Mouse (Mus musculus) neural tube, embryonic 14.5 days (tissue): ENCODE data around the gene Kremen2. TPM values are rescaled to one million over a fixed set of nuclear protein-coding genes. Genes with fewer than 3 reads are reported as not detected.
A peak's percentile ranks its signal among the peaks of the same experiment; 100 is the strongest.
"Not testable (repeated sequence)": the region's sequence is repeated elsewhere in the genome, so short reads cannot be mapped to it uniquely, and the experiment has no call there.

Experiments used
- ATAC-seq: fragments of 200-750 bp; cut with Nextera tagmentation; 2 replicates; pipeline ENCODE4 v1.8.0; 2017; ENCODE audit warnings: low read depth, mild to moderate bottlenecking, moderate TSS enrichment, moderate library complexity
- H3K27ac ChIP-seq: fragments of 300-500 bp; sonication (generic); 2 replicates; pipeline ENCODE4 v1.5.1; 2014; ENCODE audit warnings: low read depth, mild to moderate bottlenecking, control low read depth, low read length, moderate library complexity, mixed read lengths
- H3K27me3 ChIP-seq: fragments of 300-500 bp; sonication (generic); 2 replicates; pipeline ENCODE4 v1.6.1; 2014; ENCODE audit warnings: low read length; ENCODE audit not compliant: control insufficient read depth, insufficient read depth
- H3K36me3 ChIP-seq: fragments of 300-500 bp; sonication (generic); 2 replicates; pipeline ENCODE4 v1.6.1; 2014; ENCODE audit warnings: low read length, mixed read lengths; ENCODE audit not compliant: control insufficient read depth, insufficient read depth
- H3K4me1 ChIP-seq: fragments of 300-500 bp; sonication (generic); 2 replicates; pipeline ENCODE4 v1.6.1; 2014; ENCODE audit warnings: low read length; ENCODE audit not compliant: control insufficient read depth, insufficient read depth
- H3K4me2 ChIP-seq: fragments of 300-500 bp; sonication (generic); 2 replicates; pipeline ENCODE4 v1.6.1; 2014; ENCODE audit warnings: mild to moderate bottlenecking, low read depth, low read length, control low read depth
- H3K4me3 ChIP-seq: fragments of 300-500 bp; sonication (generic); 2 replicates; pipeline ENCODE4 v1.5.1; 2014; ENCODE audit warnings: low read depth, low read length, control low read depth, mixed read lengths
- H3K9ac ChIP-seq: fragments of 300-500 bp; sonication (generic); replicated peaks from 2 replicates; pipeline ENCODE4 v1.6.1; 2014; ENCODE audit warnings: low read depth, mild to moderate bottlenecking, control low read depth, low read length, mixed read lengths
- H3K9me3 ChIP-seq: fragments of 300-500 bp; sonication (generic); 2 replicates; pipeline ENCODE4 v1.6.1; 2016; ENCODE audit warnings: low read length; ENCODE audit not compliant: control insufficient read depth
- WGBS: fragments of 180-500 bp; shearing (Covaris S2); extraction: QIAGEN DNeasy Blood & Tissue Kit; methylation state at CpG from one replicate; pipeline ENCODE4 v1.1.7; 2014; 5-methylcytosine and 5-hydroxymethylcytosine counted together
- polyA plus RNA-seq: library from polyadenylated mRNA; unstranded; fragments of >200 nt; fragmentation: Nextera tagmentation; extraction: Ambion mirVana; gene quantifications from 2 replicates; pipeline ENCODE4 v1.2.1, GENCODE M21; 2014

Kremen2 gene
- polyA plus RNA-seq, 1 experiment from 2014 or later, result 1.2 TPM

DNA sequence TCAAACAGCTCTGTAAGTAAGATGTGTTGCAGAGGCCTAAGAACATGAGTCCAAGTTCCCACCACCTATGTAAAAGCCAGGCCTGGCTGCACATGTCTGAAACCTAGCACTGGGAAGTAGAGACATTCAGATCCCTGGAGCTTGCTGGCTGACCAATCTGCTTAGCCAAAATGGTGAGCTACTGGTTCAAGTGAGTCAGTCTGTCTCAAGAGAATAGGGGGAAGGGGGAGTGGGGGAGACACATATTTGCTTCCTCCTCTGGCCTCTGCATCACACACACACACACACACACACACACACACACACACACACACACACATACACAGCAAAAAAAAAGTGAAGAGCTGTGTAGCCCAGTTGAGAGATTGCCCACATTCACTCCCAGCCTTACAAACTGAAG lies 37.7 kb upstream of the Kremen2 start:
- Histone ChIP-seq H3K27ac (no peak overlapping the region), H3K9me3 (no peaks in the 10 kb centered on the region), H3K4me3 (no peak overlapping the region), H3K9ac (no peak overlapping the region), H3K4me2 (no peak overlapping the region), H3K27me3 (no peaks in the 10 kb centered on the region), H3K4me1 (no peaks in the 10 kb centered on the region), H3K36me3 (no peaks in the 10 kb centered on the region)
- ATAC-seq, result no peak

DNA sequence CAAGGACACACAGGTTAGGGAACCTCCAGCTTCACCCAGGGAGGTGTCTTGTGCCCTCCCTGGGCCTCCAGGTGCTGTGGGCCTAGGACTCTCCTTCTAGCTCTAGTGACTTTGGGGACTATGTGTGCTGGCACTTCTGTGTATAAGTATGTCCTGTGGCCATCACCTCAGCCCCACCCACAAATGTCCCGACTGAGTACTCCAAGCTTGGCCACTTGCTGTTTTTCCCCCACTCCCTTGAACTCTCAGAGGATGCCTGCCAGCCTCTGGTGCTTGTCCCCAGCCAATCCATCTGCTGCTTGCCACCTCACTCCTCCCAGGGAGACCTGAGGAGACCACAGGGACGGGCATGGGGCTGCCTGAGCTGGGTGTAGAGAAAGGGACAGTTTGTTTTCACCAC lies 32.8 kb upstream of the Kremen2 start:
- ATAC-seq, result no peak
- WGBS, result 61% methylated on average over 2 of the region's 2 CpGs
- no peaks in the 10 kb centered on the region for H3K4me1 ChIP-seq

DNA sequence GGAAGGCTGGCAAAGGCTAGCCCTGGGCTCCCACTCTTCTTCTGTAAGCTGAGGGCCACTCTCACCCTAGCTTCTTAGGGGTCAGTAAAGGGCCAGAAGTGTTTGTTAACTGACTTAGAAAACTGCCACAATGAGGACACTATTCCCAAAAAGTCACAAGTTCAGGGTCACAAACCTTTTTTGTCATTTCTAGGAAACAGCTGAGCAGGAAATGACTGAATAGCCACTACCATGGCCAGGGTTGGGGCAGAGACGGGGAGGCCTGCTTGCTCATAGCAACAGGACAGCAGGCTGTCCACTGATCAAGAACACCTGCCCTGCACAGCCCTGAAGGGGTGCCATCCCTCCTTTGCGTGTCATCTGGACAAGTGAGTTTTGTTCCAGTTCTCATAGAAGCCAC lies 31.5 kb upstream of the Kremen2 start:
- no peaks in the 10 kb centered on the region for H3K4me1 ChIP-seq
- H3K27ac ChIP-seq, result no peak overlapping the region
- H3K4me3 ChIP-seq, result no peak overlapping the region
- H3K9ac ChIP-seq, result no peak overlapping the region
- H3K9me3 ChIP-seq, result no peaks in the 10 kb centered on the region
- no peaks in the 10 kb centered on the region for H3K36me3 ChIP-seq
- H3K4me2 ChIP-seq, result no peak overlapping the region
- no peak for ATAC-seq
- 91% methylated on average over 2 of the region's 2 CpGs for WGBS
- H3K27me3 ChIP-seq, result no peaks in the 10 kb centered on the region

More for the DNA sequence above, 32.8 kb upstream of the Kremen2 start:
- Histone ChIP-seq H3K36me3 (no peaks in the 10 kb centered on the region), H3K9me3 (no peaks in the 10 kb centered on the region), H3K27me3 (no peaks in the 10 kb centered on the region), H3K9ac (no peak overlapping the region), H3K27ac (no peak overlapping the region), H3K4me2 (no peak overlapping the region), H3K4me3 (no peak overlapping the region)

DNA sequence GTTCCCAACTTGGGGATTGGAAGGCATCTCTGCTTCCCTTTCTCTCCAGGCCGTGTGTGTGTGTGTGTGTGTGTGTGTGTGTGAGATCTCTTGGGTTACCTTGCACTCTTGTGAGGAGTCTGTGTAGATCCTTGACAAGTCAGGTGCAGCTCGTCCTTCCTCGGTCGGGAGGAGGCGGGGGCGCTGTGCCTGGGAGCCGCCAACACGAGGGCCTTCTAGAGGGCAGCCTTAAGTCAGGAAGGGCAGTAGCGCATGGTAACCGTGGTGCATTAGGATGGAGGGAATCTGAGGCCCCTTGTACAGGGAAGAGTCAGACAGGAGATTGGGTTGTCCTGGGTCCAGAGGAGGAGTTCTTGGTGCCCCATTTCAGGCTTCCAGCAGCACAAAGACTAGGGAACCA lies 30.6 kb upstream of the Kremen2 start:
- no peak for ATAC-seq
- WGBS, result 79% methylated on average over 10 of the region's 10 CpGs
- Histone ChIP-seq H3K9ac (no peak overlapping the region), H3K27me3 (no peaks in the 10 kb centered on the region), H3K36me3 (no peaks in the 10 kb centered on the region), H3K9me3 (no peaks in the 10 kb centered on the region), H3K27ac (no peak overlapping the region), H3K4me1 (no peaks in the 10 kb centered on the region), H3K4me2 (no peak overlapping the region), H3K4me3 (no peak overlapping the region)

DNA sequence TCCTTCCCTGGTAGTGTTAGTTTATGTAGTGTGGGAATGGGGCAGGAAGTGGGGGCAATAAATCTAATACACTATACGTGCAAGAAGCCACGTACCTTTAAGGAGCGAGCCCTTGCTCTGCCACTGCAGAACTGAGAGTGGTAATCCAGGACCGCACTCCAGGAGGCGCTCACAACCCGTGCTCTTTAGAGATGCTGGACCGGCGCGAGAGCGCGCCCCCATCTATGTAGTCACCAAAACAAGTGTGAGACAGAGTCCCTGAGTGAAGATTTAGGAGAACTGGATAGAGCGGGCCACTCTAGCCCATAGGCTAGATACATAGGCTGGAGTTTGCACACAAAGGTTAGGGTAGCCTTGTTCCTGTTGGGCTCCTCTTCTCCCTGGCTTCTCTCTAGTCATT lies 28.5 kb upstream of the Kremen2 start:
- Histone ChIP-seq H3K36me3 (no peaks in the 10 kb centered on the region), H3K4me2 (no peak overlapping the region), H3K9ac (no peak overlapping the region), H3K4me1 (peaks cover 10% of the 10 kb centered on the region), H3K9me3 (no peaks in the 10 kb centered on the region), H3K27ac (no peak overlapping the region), H3K4me3 (no peak overlapping the region), H3K27me3 (no peaks in the 10 kb centered on the region)
- no peak for ATAC-seq
- WGBS, result 4% methylated on average over 12 of the region's 12 CpGs

DNA sequence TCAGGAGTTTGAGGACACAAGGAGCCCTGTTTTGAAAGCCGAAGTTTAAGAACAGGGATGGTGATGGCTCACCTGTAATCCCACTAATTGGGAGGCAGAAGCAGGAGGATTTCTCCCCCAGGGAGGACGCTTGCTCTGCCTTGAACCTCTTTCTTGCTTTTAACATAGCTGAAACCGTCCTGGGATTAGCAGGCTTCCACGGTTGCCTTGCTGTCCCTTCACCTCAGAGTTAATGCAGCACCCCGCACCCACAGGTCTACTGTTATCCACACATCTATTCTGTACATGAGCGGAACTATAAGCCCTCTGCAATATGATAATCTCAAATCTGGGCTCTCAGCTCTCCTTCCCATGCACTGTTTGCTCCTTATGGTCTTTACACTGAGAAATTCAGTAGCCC lies 28.0 kb upstream of the Kremen2 start:
- H3K27ac ChIP-seq, result no peak overlapping the region
- H3K4me3 ChIP-seq, result no peak overlapping the region
- WGBS, result 81% methylated on average over 6 of the region's 6 CpGs
- H3K4me2 ChIP-seq, result no peak overlapping the region
- no peaks in the 10 kb centered on the region for H3K9me3 ChIP-seq
- peaks cover 10% of the 10 kb centered on the region for H3K4me1 ChIP-seq
- no peaks in the 10 kb centered on the region for H3K36me3 ChIP-seq
- ATAC-seq, result no peak
- no peaks in the 10 kb centered on the region for H3K27me3 ChIP-seq
- no peak overlapping the region for H3K9ac ChIP-seq

DNA sequence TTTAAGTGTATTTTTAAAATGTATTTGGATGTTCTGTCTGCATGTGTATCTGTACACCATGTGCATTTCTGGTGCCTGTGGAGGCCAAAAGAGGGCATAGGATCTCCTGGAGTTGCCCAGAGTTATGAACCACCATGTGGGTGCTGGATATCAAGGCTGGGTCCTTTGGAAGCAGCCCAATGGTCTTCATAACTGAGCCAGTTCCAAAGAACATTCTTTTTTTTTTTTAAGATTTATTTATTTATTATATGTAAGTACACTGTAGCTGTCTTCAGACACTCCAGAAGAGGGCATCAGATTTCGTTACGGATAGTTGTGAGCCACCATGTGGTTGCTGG lies 26.6 kb upstream of the Kremen2 start:
- not testable (repeated sequence) for H3K27me3 ChIP-seq, H3K9ac ChIP-seq, H3K27ac ChIP-seq, ATAC-seq, H3K9me3 ChIP-seq, H3K36me3 ChIP-seq
- 63% methylated on average over 2 of the region's 2 CpGs for WGBS
- Histone ChIP-seq H3K4me1 (peaks cover 10% of the 10 kb centered on the region), H3K4me2 (peak overlapping the region; percentile 54), H3K4me3 (peak overlapping the region; percentile 88)

DNA sequence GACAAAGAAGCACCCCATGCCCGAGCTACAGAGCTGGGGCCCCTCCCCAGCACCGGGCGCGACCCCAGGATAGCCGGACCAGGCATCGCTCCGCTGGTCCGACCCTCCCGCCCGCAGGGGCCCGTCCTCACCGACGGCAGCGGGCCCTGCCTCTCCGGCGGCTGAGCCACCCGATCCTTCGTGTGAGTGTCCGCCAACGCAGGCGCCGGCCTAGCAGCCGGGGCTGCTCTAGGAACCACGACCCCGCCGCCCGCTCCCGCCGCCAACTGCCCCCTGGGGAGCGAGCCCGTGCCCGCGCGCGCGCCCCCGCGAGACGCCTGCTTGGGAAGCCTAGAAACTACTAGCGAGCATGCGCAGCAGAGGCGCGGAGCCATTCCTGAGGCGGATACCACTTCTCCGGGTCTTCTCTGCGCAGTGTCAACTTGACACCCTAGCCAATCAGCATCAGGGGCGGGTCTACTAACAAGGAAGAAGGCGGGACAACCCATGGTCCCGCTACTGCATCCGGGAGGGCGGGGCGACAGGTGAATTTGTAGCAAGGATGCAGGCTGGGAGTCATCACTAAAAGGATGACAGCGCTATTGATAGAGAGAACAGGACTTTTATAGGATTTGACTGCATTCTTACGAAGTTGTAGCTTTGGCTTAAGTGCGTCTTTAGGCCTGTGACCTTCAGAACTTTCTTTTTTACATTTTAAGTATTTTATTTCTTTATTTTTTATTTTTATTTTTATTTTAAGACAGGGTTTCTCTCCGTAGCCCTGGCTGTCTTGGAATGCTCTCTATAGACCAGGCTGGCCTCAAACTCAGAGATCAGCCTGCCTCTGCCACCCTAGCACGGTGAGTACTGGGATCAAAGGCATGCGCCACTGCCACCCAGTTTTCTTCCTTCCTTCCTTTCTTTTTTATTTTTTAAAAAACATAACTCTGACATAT lies 25.9 kb upstream of the Kremen2 start, which contains the start of gene Flywch1:
Gene Flywch1, minus strand, starts transcription at position 319 of the 935 bp plus-strand sequence.
- WGBS, result 3% methylated on average over 51 of the region's 58 CpGs
- H3K27ac ChIP-seq, result peak within 1 kb of the TSS; percentile 75
- peak within 1 kb of the TSS; percentile 97 for H3K9ac ChIP-seq
- H3K4me1 ChIP-seq, result peaks cover 10% of the 10 kb centered on the region
- H3K4me2 ChIP-seq, result peak within 1 kb of the TSS; percentile 54
- ATAC-seq, result peak; percentile 98
- H3K9me3 ChIP-seq, result no peaks in the 10 kb centered on the region
- no peaks in the 10 kb centered on the region for H3K36me3 ChIP-seq
- peak within 1 kb of the TSS; percentile 88 for H3K4me3 ChIP-seq
- no peaks in the 10 kb centered on the region for H3K27me3 ChIP-seq

DNA sequence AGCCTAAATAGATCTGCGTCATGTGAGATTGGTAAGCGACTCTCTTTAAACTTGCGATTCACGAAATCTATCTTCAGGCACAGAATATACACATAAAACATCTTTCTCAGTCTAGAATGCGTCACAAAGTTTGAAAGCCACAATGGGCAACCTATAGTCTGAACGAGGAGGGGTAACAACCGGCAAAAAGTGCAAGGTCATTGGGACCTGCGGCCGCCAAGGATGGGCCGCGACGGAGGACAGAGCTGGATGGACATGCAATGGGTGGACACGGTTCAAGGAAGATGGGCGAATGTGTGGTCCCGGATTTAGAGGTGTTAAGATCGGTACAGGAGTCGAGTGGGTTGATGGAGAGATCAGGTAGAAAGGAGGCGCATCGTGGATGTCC lies 25.3 kb upstream of the Kremen2 start:
- under 1% methylated on average over 19 of the region's 19 CpGs for WGBS
- no peaks in the 10 kb centered on the region for H3K36me3 ChIP-seq
- peak overlapping the region; percentile 88 for H3K4me3 ChIP-seq
- ATAC-seq, result no peak
- H3K4me1 ChIP-seq, result peaks cover 10% of the 10 kb centered on the region
- H3K9ac ChIP-seq, result peak overlapping the region; percentile 97
- no peaks in the 10 kb centered on the region for H3K27me3 ChIP-seq
- peak overlapping the region; percentile 75 for H3K27ac ChIP-seq
- peak overlapping the region; percentile 54 for H3K4me2 ChIP-seq
- H3K9me3 ChIP-seq, result no peaks in the 10 kb centered on the region
